Mouse (Mus musculus) cerebellum, adult 2 months (tissue): ENCODE results near the gene Wdr92. TPM values are rescaled to one million over a fixed set of nuclear protein-coding genes. Genes with fewer than 3 reads are reported as not detected.

Experiments used
- DNase-seq, 2 experiments: peaks; one replicate each; pipeline ENCODE4 v3.0.0; 2021
- H3K27ac ChIP-seq: fragments of 200-500 bp; 2 replicates; pipeline ENCODE4 v1.5.1; 2012; ENCODE audit warnings: low read length, control low read depth, inconsistent platforms; ENCODE audit not compliant: insufficient read depth
- H3K27me3 ChIP-seq: fragments of 200-500 bp; 2 replicates; pipeline ENCODE4 v1.6.1; 2012; ENCODE audit warnings: inconsistent platforms, mild to moderate bottlenecking, low read length, moderate library complexity; ENCODE audit not compliant: control insufficient read depth, insufficient read depth
- H3K4me1 ChIP-seq: fragments of 200-500 bp; 2 replicates; pipeline ENCODE4 v1.6.1; 2011; ENCODE audit warnings: low read length; ENCODE audit not compliant: control insufficient read depth, insufficient read depth
- H3K4me3 ChIP-seq: fragments of 200-500 bp; replicated peaks from 2 replicates; pipeline ENCODE3; 2011; ENCODE audit warnings: mild to moderate bottlenecking, low read depth, low read length, control low read depth; ENCODE audit not compliant: insufficient read depth
- CTCF ChIP-seq: fragments of 200-500 bp; IDR thresholded peaks from 2 replicates; pipeline ENCODE4 v1.5.1; 2011; ENCODE audit warnings: low read depth, mild to moderate bottlenecking, control low read depth, low read length, moderate library complexity, borderline replicate concordance; ENCODE audit not compliant: insufficient read depth
- POLR2A ChIP-seq: fragments of 200-500 bp; IDR thresholded peaks from 2 replicates; pipeline ENCODE4 v1.6.1; 2011; ENCODE audit warnings: low read length, control low read depth, borderline replicate concordance; ENCODE audit not compliant: insufficient read depth
- WGBS: fragments of 180-500 bp; shearing (Covaris S2); methylation state at CpG from one replicate; pipeline ENCODE4 v1.1.7; 2018; 5-methylcytosine and 5-hydroxymethylcytosine counted together
- polyA plus RNA-seq: library from polyadenylated mRNA; depleted of rRNA; stranded (reverse); fragments of >200 nt; gene quantifications from 2 replicates; pipeline ENCODE4 v1.2.3, GENCODE M21; 2012; rRNA removed

Wdr92 gene
- polyA plus RNA-seq, 1 experiment: 8.5 TPM

DNA sequence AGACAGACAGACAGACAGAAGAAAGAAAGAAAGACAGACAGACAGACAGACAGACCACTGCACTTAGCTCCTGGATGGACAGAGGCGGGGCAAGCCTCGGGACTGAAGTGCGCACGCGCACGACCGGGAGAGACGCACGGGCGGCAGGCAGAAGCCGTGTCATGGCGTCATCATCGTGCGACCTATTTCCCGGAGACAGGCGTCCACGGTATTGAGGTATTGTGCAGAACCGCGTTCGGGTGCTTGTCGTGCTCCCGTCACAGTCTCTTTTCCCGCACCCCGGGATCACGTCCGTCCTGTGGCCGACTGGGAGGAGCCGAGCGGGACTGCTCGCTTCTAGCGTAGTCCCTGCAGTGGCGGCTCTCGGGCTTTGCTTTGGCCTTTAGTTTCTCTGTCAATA lies 75.5 kb downstream of the Wdr92 start, which contains the start of gene C1d:
Gene C1d, plus strand, starts transcription at position 137 of the 400 bp plus-strand sequence.
- Histone ChIP-seq H3K4me1 (peaks cover 3% of the 10 kb centered on the region; the same call in 1 of the 2 replicates), H3K27me3 (no peaks in the 10 kb centered on the region), H3K4me3 (peak within 1 kb of the TSS; percentile 93), H3K27ac (peak within 1 kb of the TSS; percentile 83)
- TF ChIP-seq POLR2A: peak; percentile 88
- TF ChIP-seq CTCF: no peak
- peak; percentile 96 to 97 for DNase-seq
- WGBS: 0% methylated on average over 33 of the region's 33 CpGs

DNA sequence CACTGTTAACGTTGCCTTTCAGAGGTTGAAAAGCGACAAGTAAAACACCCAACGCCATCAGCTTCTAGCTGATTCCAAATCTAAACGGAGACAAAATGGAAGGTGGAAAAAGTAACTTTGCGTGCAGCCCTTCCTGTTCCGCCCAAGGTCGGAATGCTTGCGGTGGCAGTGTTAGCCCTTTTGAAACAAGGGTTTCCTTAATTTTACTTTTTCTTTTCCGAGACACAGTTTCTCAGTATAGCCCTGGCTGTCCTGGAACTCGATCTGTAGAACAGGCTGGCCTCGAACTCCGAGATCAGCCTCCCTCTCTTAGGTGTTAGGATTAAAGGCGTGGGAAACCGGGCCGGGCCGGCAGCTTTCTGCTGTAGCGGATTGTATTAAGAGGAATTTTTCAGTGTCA lies 76.0 kb downstream of the Wdr92 start:
- WGBS: under 1% methylated on average over 17 of the region's 17 CpGs
- H3K4me3 ChIP-seq: peak overlapping the region; percentile 93
- DNase-seq: peak in 1 of 2 experiments; percentile 29
- peaks cover 3% of the 10 kb centered on the region; the same call in 1 of the 2 replicates for H3K4me1 ChIP-seq
- H3K27ac ChIP-seq: peak overlapping the region; percentile 83
- TF ChIP-seq POLR2A (no peak), CTCF (no peak)
- no peaks in the 10 kb centered on the region for H3K27me3 ChIP-seq

DNA sequence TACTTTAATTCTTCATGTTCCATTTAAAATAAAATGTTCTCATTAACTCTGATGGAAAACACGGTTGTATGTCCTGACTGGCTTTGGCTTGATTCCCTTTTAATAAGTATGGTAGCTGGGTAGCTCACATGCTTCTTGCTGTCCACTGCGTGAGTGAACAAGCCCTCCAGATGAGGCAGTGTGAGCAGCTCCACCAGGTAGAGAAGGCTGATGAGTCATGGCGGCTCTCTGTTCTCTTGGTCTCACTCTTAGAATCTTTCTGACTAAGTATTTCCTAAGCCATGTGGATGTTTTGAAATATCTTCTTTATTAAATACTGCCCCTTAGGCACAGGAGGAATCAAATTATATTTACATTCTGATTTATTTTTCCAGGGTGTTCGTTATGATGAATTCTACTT lies 85.3 kb downstream of the Wdr92 start:
- TF ChIP-seq POLR2A (no peak), CTCF (no peak)
- Histone ChIP-seq H3K27ac (no peak overlapping the region), H3K4me3 (no peak overlapping the region), H3K27me3 (no peaks in the 10 kb centered on the region), H3K4me1 (no peaks in the 10 kb centered on the region)
- no peak for DNase-seq
- WGBS: 88% methylated on average over 4 of the region's 4 CpGs

- DNase-seq: no peak
- H3K27ac ChIP-seq: no peak overlapping the region
- TF ChIP-seq CTCF (no peak), POLR2A (no peak)
- 92% methylated on average over 1 of the region's 1 CpGs for WGBS
- no peak overlapping the region for H3K4me3 ChIP-seq
- no peaks in the 10 kb centered on the region for H3K4me1 ChIP-seq
- no peaks in the 10 kb centered on the region for H3K27me3 ChIP-seq
These were observed 86.9 kb downstream of the Wdr92 start for GRCm38 (mm10) chr11:17268801-17269200.

DNA sequence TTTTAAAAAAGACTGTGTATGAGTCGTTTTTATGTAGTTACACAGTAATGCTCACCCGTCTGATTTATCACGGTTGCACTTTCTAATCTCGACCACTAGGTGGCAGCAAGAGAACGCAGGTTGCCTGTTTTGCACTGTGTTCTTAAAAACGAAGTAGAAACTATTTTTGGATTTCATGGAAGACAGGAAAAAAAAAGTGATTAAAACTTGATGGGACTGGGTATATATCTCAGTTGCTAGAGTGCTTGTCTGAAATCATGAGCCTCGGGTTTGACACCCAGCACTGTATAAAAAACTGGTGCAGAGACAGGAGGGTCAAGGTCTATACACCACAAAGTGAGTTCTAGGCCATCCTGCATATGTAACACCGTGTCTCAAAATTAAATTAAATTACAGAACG lies 98.1 kb downstream of the Wdr92 start:
- no peak overlapping the region for H3K4me3 ChIP-seq
- no peaks in the 10 kb centered on the region for H3K27me3 ChIP-seq
- DNase-seq: peak; percentile 27 to 33
- no peaks in the 10 kb centered on the region for H3K4me1 ChIP-seq
- 9% methylated on average over 9 of the region's 9 CpGs for WGBS
- TF ChIP-seq POLR2A (no peak), CTCF (peak; percentile 80)
- H3K27ac ChIP-seq: no peak overlapping the region

Other genes with a start within 250 kb of the Wdr92 start
- gene Fbxo48, start 230.7 kb upstream of the Wdr92 start, polyA plus RNA-seq: 0.54 and 0.61 TPM in 2 replicates
- 83.5 and 87.6 TPM in 2 replicates for gene Cnrip1, start 130.5 kb upstream of the Wdr92 start, polyA plus RNA-seq
- 5.2 and 5.7 TPM in 2 replicates for gene Plek, start 129.7 kb upstream of the Wdr92 start, polyA plus RNA-seq
- 236 and 240 TPM in 2 replicates for gene Ppp3r1, start 22.8 kb upstream of the Wdr92 start, polyA plus RNA-seq
- 16.9 and 17.6 TPM in 2 replicates for gene Pno1, start 29.5 kb downstream of the Wdr92 start, polyA plus RNA-seq
- gene C1d, start 75.5 kb downstream of the Wdr92 start, polyA plus RNA-seq: 43.4 and 45.7 TPM in 2 replicates